Mouse (Mus musculus) skeletal muscle tissue, adult 2 months (tissue): ENCODE data around the gene Gm14632.
"Not testable (repeated sequence)": the region's sequence is repeated elsewhere in the genome, so short reads cannot be mapped to it uniquely, and the experiment has no call there.

ENCODE experiments used
- DNase-seq: peaks from one replicate; pipeline ENCODE4 v3.0.0-alpha.2; 2012; ENCODE audit warnings: low read depth, low spot score

The Gm14632 gene

GRCm38 (mm10) chrX:30329472-30329871 is at the start of gene Gm14632:
Gene Gm14632, plus strand, starts transcription at chrX:30329772.
- not testable (repeated sequence) for DNase-seq
